Mouse (Mus musculus) CH12.LX (cell line): ENCODE measurements around the gene Rps11. TPM values are rescaled to one million over a fixed set of nuclear protein-coding genes. Genes with fewer than 3 reads are reported as not detected.

Source experiments
- DNase-seq: peaks from one replicate; pipeline ENCODE4 v3.0.0-alpha.2; 2013; ENCODE audit errors: extremely low read depth
- H3K27ac ChIP-seq: 2 replicates; pipeline ENCODE4 v1.5.1; 2012; ENCODE audit warnings: low read depth, mild to moderate bottlenecking, control low read depth, moderate library complexity; ENCODE audit not compliant: insufficient read depth
- H3K27me3 ChIP-seq: replicated peaks from 2 replicates; pipeline ENCODE3; 2012; ENCODE audit warnings: inconsistent platforms
- H3K36me3 ChIP-seq, 2 experiments: replicated peaks in 1 of 2; 2 replicates each; pipeline versions ENCODE3 to v1.6.1; 2012; ENCODE audit warnings: inconsistent platforms in 1 of 2, low read length in 1 of 2, mild to moderate bottlenecking in 1 of 2, mixed read lengths in 1 of 2, moderate library complexity in 1 of 2; ENCODE audit not compliant: control insufficient read depth in 1 of 2, insufficient read depth in 1 of 2
- H3K4me1 ChIP-seq, 2 experiments: 2 replicates each; pipeline ENCODE4 v1.6.1; 2012; ENCODE audit warnings: inconsistent platforms in 1 of 2, moderate library complexity in 1 of 2; ENCODE audit not compliant: insufficient read depth in 2 of 2, control insufficient read depth in 1 of 2
- H3K4me2 ChIP-seq: 2 replicates; pipeline ENCODE4 v1.6.1; 2012; ENCODE audit warnings: low read depth, mild to moderate bottlenecking, control low read depth; ENCODE audit not compliant: poor library complexity, insufficient read depth, severe bottlenecking
- H3K4me3 ChIP-seq, 3 experiments: fragments of 150-350 bp in 1 of 3; sonication (generic) in 1 of 3; replicated peaks in 1 of 3; 2 replicates each; pipeline versions ENCODE3 to v1.5.1; 2011 to 2012; ENCODE audit warnings: low read depth in 2 of 3, low read length in 2 of 3, mild to moderate bottlenecking in 2 of 3, moderate library complexity in 2 of 3, control low read depth in 1 of 3, improper control_type of control experiment in 1 of 3, inconsistent platforms in 1 of 3, mixed read lengths in 1 of 3; ENCODE audit not compliant: poor library complexity in 1 of 3
- H3K79me2 ChIP-seq: replicated peaks from 2 replicates; pipeline ENCODE4 v1.6.1; 2012; ENCODE audit warnings: mild to moderate bottlenecking, moderate library complexity; ENCODE audit not compliant: control insufficient read depth, poor library complexity, insufficient read depth, severe bottlenecking; ENCODE audit errors: extremely low read depth
- H3K9ac ChIP-seq: 2 replicates; pipeline ENCODE4 v1.6.1; 2012; ENCODE audit warnings: low read depth, mild to moderate bottlenecking, control low read depth, moderate library complexity; ENCODE audit not compliant: insufficient read depth
- H3K9me3 ChIP-seq: replicated peaks from 2 replicates; pipeline ENCODE3; 2012; ENCODE audit warnings: low read length, inconsistent platforms, mixed read lengths
- BHLHE40 ChIP-seq: IDR thresholded peaks from 2 replicates; pipeline ENCODE4 v1.6.1; 2011; ENCODE audit warnings: mild to moderate bottlenecking, low read depth, low read length, improper control_type of control experiment
- CHD1 ChIP-seq: IDR thresholded peaks from 2 replicates; pipeline ENCODE4 v1.6.1; 2012; ENCODE audit warnings: low read depth, low read length, improper control_type of control experiment, inconsistent platforms
- CHD2 ChIP-seq: IDR thresholded peaks from 2 replicates; pipeline ENCODE4 v1.6.1; 2011; ENCODE audit warnings: low read length, improper control_type of control experiment
- CTCF ChIP-seq, 2 experiments: IDR thresholded peaks in 1 of 2; conservative IDR thresholded peaks in 1 of 2; 2 replicates each; pipeline ENCODE4 v1.5.1; 2011 to 2012; ENCODE audit warnings: low read depth in 2 of 2, low read length in 2 of 2, improper control_type of control experiment in 1 of 2, inconsistent platforms in 1 of 2, mild to moderate bottlenecking in 1 of 2, moderate library complexity in 1 of 2
- E2F4 ChIP-seq: IDR thresholded peaks from 2 replicates; pipeline ENCODE4 v1.6.1; 2011; ENCODE audit warnings: low read depth, low read length, improper control_type of control experiment; ENCODE audit not compliant: insufficient replicate concordance
- ELF1 ChIP-seq: IDR thresholded peaks from 2 replicates; pipeline ENCODE4 v1.6.1; 2014; ENCODE audit warnings: low read depth, mild to moderate bottlenecking, inconsistent platforms, low read length, improper control_type of control experiment
- EP300 ChIP-seq: IDR thresholded peaks from 2 replicates; pipeline ENCODE4 v1.6.1; 2011; ENCODE audit warnings: low read length, improper control_type of control experiment
- ETS1 ChIP-seq: conservative IDR thresholded peaks from 2 replicates; pipeline ENCODE4 v1.6.1; 2012; ENCODE audit warnings: low read depth, mild to moderate bottlenecking, inconsistent platforms, low read length, improper control_type of control experiment, moderate library complexity
- GABPA ChIP-seq: IDR thresholded peaks from 2 replicates; pipeline ENCODE4 v1.6.1; 2012; ENCODE audit warnings: low read depth, low read length, improper control_type of control experiment, inconsistent platforms; ENCODE audit not compliant: insufficient replicate concordance
- HCFC1 ChIP-seq: IDR thresholded peaks from 2 replicates; pipeline ENCODE4 v1.6.1; 2012; ENCODE audit warnings: low read depth, mild to moderate bottlenecking, inconsistent platforms, low read length, improper control_type of control experiment
- IRF4 ChIP-seq: IDR thresholded peaks from 2 replicates; pipeline ENCODE4 v1.6.1; 2014; ENCODE audit warnings: low read depth, mild to moderate bottlenecking, inconsistent platforms, low read length, improper control_type of control experiment
- JUN ChIP-seq: IDR thresholded peaks from 2 replicates; pipeline ENCODE4 v1.6.1; 2011; ENCODE audit warnings: low read depth, mild to moderate bottlenecking, low read length, improper control_type of control experiment, moderate library complexity; ENCODE audit not compliant: insufficient read depth
- JUND ChIP-seq: conservative IDR thresholded peaks from 2 replicates; pipeline ENCODE4 v1.6.1; 2011; ENCODE audit warnings: low read depth, low read length, improper control_type of control experiment
- KAT2A ChIP-seq: IDR thresholded peaks from 2 replicates; pipeline ENCODE4 v1.6.1; 2012; ENCODE audit warnings: low read length, improper control_type of control experiment, inconsistent platforms; ENCODE audit not compliant: insufficient replicate concordance
- MAFK ChIP-seq: IDR thresholded peaks from 2 replicates; pipeline ENCODE4 v1.6.1; 2011; ENCODE audit warnings: low read length, improper control_type of control experiment; ENCODE audit not compliant: insufficient replicate concordance
- MAX ChIP-seq: IDR thresholded peaks from 2 replicates; pipeline ENCODE4 v1.6.1; 2011; ENCODE audit warnings: low read length, improper control_type of control experiment
- MAZ ChIP-seq: IDR thresholded peaks from 2 replicates; pipeline ENCODE4 v1.6.1; 2012; ENCODE audit warnings: low read depth, mild to moderate bottlenecking, inconsistent platforms, low read length, improper control_type of control experiment, moderate library complexity
- MEF2A ChIP-seq: IDR thresholded peaks from 2 replicates; pipeline ENCODE4 v1.6.1; 2014; ENCODE audit warnings: low read depth, mild to moderate bottlenecking, inconsistent platforms, low read length, improper control_type of control experiment, borderline replicate concordance
- MXI1 ChIP-seq: IDR thresholded peaks from 2 replicates; pipeline ENCODE4 v1.6.1; 2011; ENCODE audit warnings: mild to moderate bottlenecking, low read depth, low read length, improper control_type of control experiment
- MYC ChIP-seq: IDR thresholded peaks from 2 replicates; pipeline ENCODE4 v1.6.1; 2011; ENCODE audit warnings: low read depth, mild to moderate bottlenecking, improper control_type of control experiment, low read length
- NELFE ChIP-seq: IDR thresholded peaks from 2 replicates; pipeline ENCODE4 v1.6.1; 2011; ENCODE audit warnings: low read depth, low read length, improper control_type of control experiment
- NRF1 ChIP-seq: IDR thresholded peaks from 2 replicates; pipeline ENCODE4 v1.6.1; 2014; ENCODE audit warnings: low read depth, mild to moderate bottlenecking, inconsistent platforms, low read length, improper control_type of control experiment, moderate library complexity
- PAX5 ChIP-seq: IDR thresholded peaks from 2 replicates; pipeline ENCODE4 v1.6.1; 2012; ENCODE audit warnings: low read length, inconsistent platforms, mixed read lengths
- POLR2A ChIP-seq: IDR thresholded peaks from 2 replicates; pipeline ENCODE4 v1.6.1; 2011; ENCODE audit warnings: low read depth, mild to moderate bottlenecking, improper control_type of control experiment, low read length
- POLR2AphosphoS2 ChIP-seq: IDR thresholded peaks from 2 replicates; pipeline ENCODE4 v1.6.1; 2011; ENCODE audit warnings: low read depth, low read length, improper control_type of control experiment
- RAD21 ChIP-seq: IDR thresholded peaks from 2 replicates; pipeline ENCODE4 v1.6.1; 2011; ENCODE audit warnings: low read depth, mild to moderate bottlenecking, low read length, improper control_type of control experiment, moderate library complexity
- RCOR1 ChIP-seq: conservative IDR thresholded peaks from 2 replicates; pipeline ENCODE4 v1.6.1; 2012; ENCODE audit warnings: low read depth, mild to moderate bottlenecking, inconsistent platforms, low read length, improper control_type of control experiment
- SIN3A ChIP-seq: IDR thresholded peaks from 2 replicates; pipeline ENCODE4 v1.6.1; 2012; ENCODE audit warnings: low read length, improper control_type of control experiment, inconsistent platforms
- SMC3 ChIP-seq: IDR thresholded peaks from 2 replicates; pipeline ENCODE4 v1.6.1; 2011; ENCODE audit warnings: low read depth, low read length, improper control_type of control experiment
- TBP ChIP-seq: conservative IDR thresholded peaks from 2 replicates; pipeline ENCODE4 v1.6.1; 2011; ENCODE audit warnings: low read depth, low read length, improper control_type of control experiment
- TCF12 ChIP-seq: IDR thresholded peaks from 2 replicates; pipeline ENCODE4 v1.6.1; 2014; ENCODE audit warnings: low read depth, mild to moderate bottlenecking, inconsistent platforms, low read length, improper control_type of control experiment
- UBTF ChIP-seq: IDR thresholded peaks from 2 replicates; pipeline ENCODE4 v1.6.1; 2012; ENCODE audit warnings: low read depth, mild to moderate bottlenecking, inconsistent platforms, low read length, improper control_type of control experiment, moderate library complexity
- USF1 ChIP-seq: IDR thresholded peaks from 2 replicates; pipeline ENCODE4 v1.6.1; 2014; ENCODE audit warnings: low read depth, mild to moderate bottlenecking, inconsistent platforms, low read length, improper control_type of control experiment
- USF2 ChIP-seq: conservative IDR thresholded peaks from 2 replicates; pipeline ENCODE4 v1.6.1; 2011; ENCODE audit warnings: low read depth, low read length, improper control_type of control experiment
- ZC3H11A ChIP-seq: IDR thresholded peaks from 2 replicates; pipeline ENCODE4 v1.6.1; 2012; ENCODE audit warnings: low read depth, mild to moderate bottlenecking, inconsistent platforms, low read length, improper control_type of control experiment
- ZKSCAN1 ChIP-seq: IDR thresholded peaks from 2 replicates; pipeline ENCODE4 v1.6.1; 2012; ENCODE audit warnings: low read depth, inconsistent platforms, low read length, improper control_type of control experiment, borderline replicate concordance
- ZMIZ1 ChIP-seq: IDR thresholded peaks from 2 replicates; pipeline ENCODE4 v1.6.1; 2012; ENCODE audit warnings: low read depth, mild to moderate bottlenecking, inconsistent platforms, low read length, improper control_type of control experiment
- ZNF384 ChIP-seq: IDR thresholded peaks from 2 replicates; pipeline ENCODE4 v1.6.1; 2012; ENCODE audit warnings: low read depth, low read length, improper control_type of control experiment, inconsistent platforms
- dilution Hi-C: fragments of 300-500 bp; cut with MboI; formaldehyde crosslinking; loops from 2 replicates; pipeline ENCODE4 v1.14.3; 2020; ENCODE audit warnings: low sequenced_read_pairs; ENCODE audit not compliant: extremely low pct_unique_long_range_greater_than_20kb, extremely low pct_ligation_motif_present
- in situ Hi-C: fragments of 300-500 bp; cut with MboI; formaldehyde crosslinking; loops from 3 replicates; pipeline ENCODE4 v1.14.3; 2019; ENCODE audit warnings: low sequenced_read_pairs, low pct_ligation_motif_present, low pct_unique_long_range_greater_than_20kb, mixed read lengths
- polyA plus RNA-seq: library from polyadenylated mRNA; unstranded; fragments of >175 nt; gene quantifications from 2 replicates; pipeline ENCODE4 v1.2.1, GENCODE M21; 2012; ENCODE audit warnings: low read depth; ENCODE audit not compliant: insufficient read length
- total RNA-seq, 2 experiments: library from RNA; depleted of rRNA; stranded (reverse); fragments of 300-350 nt in 1 of 2; fragments of >200 nt in 1 of 2; gene quantifications; 2 replicates each; pipeline ENCODE4 v1.2.3; 2012 to 2014

Rps11 gene
- total and polyA plus RNA-seq, 3 experiments, result 898 to 1,839 (median 1,699) TPM

- Histone ChIP-seq H3K9ac (peak within 1 kb of the TSS; percentile 96), H3K4me3 (peak within 1 kb of the TSS; percentile 62 to 90 (median 74)), H3K4me2 (peak within 1 kb of the TSS; percentile 78), H3K36me3 (peaks cover 0 to 39% of the 10 kb centered on the region in 2 experiments), H3K27ac (peak within 1 kb of the TSS; percentile 83), H3K9me3 (no peaks in the 10 kb centered on the region), H3K27me3 (no peaks in the 10 kb centered on the region), H3K4me1 (peaks cover 5 to 33% of the 10 kb centered on the region in 2 experiments), H3K79me2 (no peaks in the 10 kb centered on the region)
- dilution Hi-C loops, result no loop called here
- in situ Hi-C loops, result no loop called here
- no peak for TF ChIP-seq ZKSCAN1
- no peak for TF ChIP-seq JUN
- TF ChIP-seq ZNF384, result no peak
- TF ChIP-seq TBP, result peak; percentile 81
- 0 out of 2 replicates have a peak, but pooled peaks have one; percentile 16 for TF ChIP-seq E2F4
- peak; percentile 93 for TF ChIP-seq HCFC1
- TF ChIP-seq GABPA, result no peak; the same call in 1 of the 2 replicates
- no peak for TF ChIP-seq RCOR1
- no peak; the same call in 1 of the 2 replicates for TF ChIP-seq MEF2A
- TF ChIP-seq NRF1, result peak; percentile 99
- TF ChIP-seq ZC3H11A, result no peak
- peak; percentile 85; the same call in 1 of the 2 replicates for TF ChIP-seq KAT2A
- TF ChIP-seq MXI1, result peak; percentile 57; the same call in 1 of the 2 replicates
- TF ChIP-seq MAZ, result 0 out of 2 replicates have a peak, but pooled peaks have one; percentile 16
- no peak for TF ChIP-seq MAFK
- no peak for TF ChIP-seq ETS1
- TF ChIP-seq SMC3, result no peak
- no peak for TF ChIP-seq IRF4
- TF ChIP-seq USF2, result no peak; the same call in 1 of the 2 replicates
- no peak for TF ChIP-seq EP300
- no peak for TF ChIP-seq PAX5
- peak; percentile 89 for TF ChIP-seq POLR2A
- TF ChIP-seq JUND, result no peak
- peak; percentile 8; the same call in 1 of the 2 replicates for TF ChIP-seq MAX
- peak; percentile 78 for TF ChIP-seq TCF12
- peak; percentile 34; the same call in 1 of the 2 replicates for TF ChIP-seq ZMIZ1
- TF ChIP-seq ELF1, result peak; percentile 92
- no peak for TF ChIP-seq UBTF
- peak; percentile 50 for TF ChIP-seq SIN3A
- no peak for TF ChIP-seq BHLHE40
- TF ChIP-seq RAD21, result no peak
- TF ChIP-seq USF1, result peak; percentile 59
- TF ChIP-seq POLR2AphosphoS2, result no peak
- peak in 1 of 2 experiments; percentile 50; a peak in 2 of 4 replicates for TF ChIP-seq CTCF (conservative IDR thresholded peaks at IDR 0.05 in 1 of 2, IDR thresholded peaks at IDR 0.05 in 1 of 2; ENCODE audit: low read depth in 2 of 2, low read length in 2 of 2)
- TF ChIP-seq CHD2, result peak; percentile 92
- TF ChIP-seq CHD1, result no peak
- peak; percentile 94 for TF ChIP-seq NELFE
- peak; percentile 33; the same call in 1 of the 2 replicates for TF ChIP-seq MYC
- peak; percentile 97 for DNase-seq
Measured at GRCm38 (mm10) chr7:45154096-45154992, 30.1 kb upstream of the Rps11 start, which contains the start of the genes Pih1d1 and Aldh16a1. TSS of gene Pih1d1 (plus strand) at chr7:45154303. TSS of gene Aldh16a1 (minus strand) at chr7:45154584.
